Mouse (Mus musculus) MEL (cell line): ENCODE measurements around the gene Paqr4. TPM values are rescaled to one million over a fixed set of nuclear protein-coding genes. Genes with fewer than 3 reads are reported as not detected.

Experiments
- DNase-seq: peaks from one replicate; pipeline ENCODE4 v3.0.0; 2011; ENCODE audit warnings: low read depth, low spot score
- H3K27ac ChIP-seq: 2 replicates; pipeline ENCODE4 v1.5.1; 2012; ENCODE audit warnings: low read depth, mild to moderate bottlenecking, control low read depth, low read length, moderate library complexity; ENCODE audit not compliant: control insufficient read depth
- H3K27me3 ChIP-seq, 2 experiments: fragments of 150-350 bp in 1 of 2; sonication (generic) in 1 of 2; 2 replicates each; pipeline ENCODE4 v1.6.1; 2012; ENCODE audit warnings: low read length in 2 of 2, mild to moderate bottlenecking in 2 of 2, improper control_type of control experiment in 1 of 2, moderate library complexity in 1 of 2; ENCODE audit not compliant: insufficient read depth in 2 of 2, control insufficient read depth in 1 of 2
- H3K36me3 ChIP-seq, 2 experiments: 2 replicates each; pipeline ENCODE4 v1.6.1; 2012 to 2014; ENCODE audit warnings: low read length in 2 of 2, improper control_type of control experiment in 1 of 2, inconsistent platforms in 1 of 2, mild to moderate bottlenecking in 1 of 2; ENCODE audit not compliant: insufficient read depth in 2 of 2, control insufficient read depth in 1 of 2
- H3K4me1 ChIP-seq, 2 experiments: fragments of 150-350 bp in 1 of 2; sonication (generic) in 1 of 2; 2 replicates each; pipeline ENCODE4 v1.6.1; 2012; ENCODE audit warnings: low read length in 2 of 2, improper control_type of control experiment in 1 of 2, mild to moderate bottlenecking in 1 of 2; ENCODE audit not compliant: insufficient read depth in 2 of 2, control insufficient read depth in 1 of 2
- H3K4me3 ChIP-seq, 2 experiments: fragments of 150-350 bp in 1 of 2; sonication (generic) in 1 of 2; 2 replicates each; pipeline ENCODE4 v1.5.1; 2012; ENCODE audit warnings: low read depth in 2 of 2, low read length in 2 of 2, mild to moderate bottlenecking in 2 of 2, moderate library complexity in 2 of 2, control low read depth in 1 of 2, improper control_type of control experiment in 1 of 2; ENCODE audit not compliant: control insufficient read depth in 1 of 2, insufficient read depth in 1 of 2
- H3K79me2 ChIP-seq: 2 replicates; pipeline ENCODE4 v1.6.1; 2012; ENCODE audit warnings: mild to moderate bottlenecking, low read length, moderate library complexity; ENCODE audit not compliant: control insufficient read depth, poor library complexity, insufficient read depth
- H3K9ac ChIP-seq: 2 replicates; pipeline ENCODE4 v1.6.1; 2012; ENCODE audit warnings: low read depth, mild to moderate bottlenecking, control low read depth, low read length, moderate library complexity; ENCODE audit not compliant: control insufficient read depth, poor library complexity, severe bottlenecking
- H3K9me3 ChIP-seq: fragments of 150-350 bp; sonication (generic); replicated peaks from 2 replicates; pipeline ENCODE4 v1.6.1; 2012; ENCODE audit warnings: mild to moderate bottlenecking, low read length, improper control_type of control experiment, moderate library complexity; ENCODE audit not compliant: insufficient read depth
- CHD1 ChIP-seq: IDR thresholded peaks from 2 replicates; pipeline ENCODE4 v1.6.1; 2012; ENCODE audit warnings: low read depth, mild to moderate bottlenecking, inconsistent platforms, low read length, improper control_type of control experiment
- CTCF ChIP-seq, 3 experiments: IDR thresholded peaks in 2 of 3; conservative IDR thresholded peaks in 1 of 3; 2 replicates each; pipeline ENCODE4 v1.5.1; 2011 to 2012; ENCODE audit warnings: low read length in 3 of 3, low read depth in 2 of 3, mild to moderate bottlenecking in 2 of 3, improper control_type of control experiment in 1 of 3, inconsistent platforms in 1 of 3, mixed read lengths in 1 of 3, moderate library complexity in 1 of 3; ENCODE audit not compliant: control insufficient read depth in 1 of 3, insufficient read depth in 1 of 3, poor library complexity in 1 of 3, severe bottlenecking in 1 of 3
- HCFC1 ChIP-seq: IDR thresholded peaks from 2 replicates; pipeline ENCODE4 v1.6.1; 2012; ENCODE audit warnings: low read depth, mild to moderate bottlenecking, inconsistent platforms, low read length, improper control_type of control experiment, moderate library complexity
- MAX ChIP-seq: IDR thresholded peaks from 2 replicates; pipeline ENCODE4 v1.6.1; 2011; ENCODE audit warnings: low read length, improper control_type of control experiment
- MEF2A ChIP-seq: IDR thresholded peaks from 2 replicates; pipeline ENCODE4 v1.6.1; 2014; ENCODE audit warnings: low read depth, mild to moderate bottlenecking, inconsistent platforms, low read length, improper control_type of control experiment; ENCODE audit not compliant: poor library complexity, insufficient replicate concordance, severe bottlenecking; ENCODE audit errors: extremely low read depth
- MXI1 ChIP-seq: IDR thresholded peaks from 2 replicates; pipeline ENCODE4 v1.6.1; 2011; ENCODE audit warnings: mild to moderate bottlenecking, low read depth, low read length, improper control_type of control experiment
- MYC ChIP-seq: IDR thresholded peaks from 2 replicates; pipeline ENCODE4 v1.6.1; 2011; ENCODE audit warnings: low read depth, mild to moderate bottlenecking, low read length, improper control_type of control experiment, moderate library complexity
- POLR2AphosphoS2 ChIP-seq: IDR thresholded peaks from 2 replicates; pipeline ENCODE4 v1.6.1; 2011; ENCODE audit warnings: low read length, improper control_type of control experiment
- RAD21 ChIP-seq: IDR thresholded peaks from 2 replicates; pipeline ENCODE4 v1.6.1; 2011; ENCODE audit warnings: mild to moderate bottlenecking, low read depth, low read length, improper control_type of control experiment
- RCOR1 ChIP-seq: IDR thresholded peaks from 2 replicates; pipeline ENCODE4 v1.6.1; 2012; ENCODE audit warnings: low read depth, mild to moderate bottlenecking, inconsistent platforms, low read length, improper control_type of control experiment
- SMC3 ChIP-seq: IDR thresholded peaks from 2 replicates; pipeline ENCODE4 v1.6.1; 2011; ENCODE audit warnings: low read depth, low read length, improper control_type of control experiment
- TBP ChIP-seq: IDR thresholded peaks from 2 replicates; pipeline ENCODE4 v1.8.0; 2011; ENCODE audit warnings: low read depth, low read length, improper control_type of control experiment
- USF1 ChIP-seq: IDR thresholded peaks from 2 replicates; pipeline ENCODE4 v1.6.1; 2014; ENCODE audit warnings: low read depth, mild to moderate bottlenecking, inconsistent platforms, low read length, improper control_type of control experiment, moderate library complexity
- ZC3H11A ChIP-seq: IDR thresholded peaks from 2 replicates; pipeline ENCODE4 v1.6.1; 2012; ENCODE audit warnings: low read depth, mild to moderate bottlenecking, inconsistent platforms, low read length, improper control_type of control experiment
- ZKSCAN1 ChIP-seq: IDR thresholded peaks from 2 replicates; pipeline ENCODE4 v1.6.1; 2012; ENCODE audit warnings: low read depth, mild to moderate bottlenecking, inconsistent platforms, low read length, improper control_type of control experiment, moderate library complexity
- polyA plus RNA-seq, 2 experiments: library from polyadenylated mRNA; stranded (reverse) in 1 of 2; unstranded in 1 of 2; fragments of >175 nt in 1 of 2; fragments of >200 nt in 1 of 2; gene quantifications; 2 replicates each; pipeline versions ENCODE4 v1.2.1 to v1.2.4; 2012; ENCODE audit warnings: low replicate concordance in 2 of 2, low read depth in 1 of 2; ENCODE audit not compliant: insufficient read length in 2 of 2, insufficient read depth in 1 of 2, missing spikeins in 1 of 2
- total RNA-seq: library from RNA; depleted of rRNA; stranded (reverse); fragments of 300-350 nt; gene quantifications from 2 replicates; pipeline ENCODE4 v1.2.3, GENCODE M21; 2012

Gene Paqr4
- total and polyA plus RNA-seq, 3 experiments: 6.5 to 10.7 TPM; not detected in 1

DNA sequence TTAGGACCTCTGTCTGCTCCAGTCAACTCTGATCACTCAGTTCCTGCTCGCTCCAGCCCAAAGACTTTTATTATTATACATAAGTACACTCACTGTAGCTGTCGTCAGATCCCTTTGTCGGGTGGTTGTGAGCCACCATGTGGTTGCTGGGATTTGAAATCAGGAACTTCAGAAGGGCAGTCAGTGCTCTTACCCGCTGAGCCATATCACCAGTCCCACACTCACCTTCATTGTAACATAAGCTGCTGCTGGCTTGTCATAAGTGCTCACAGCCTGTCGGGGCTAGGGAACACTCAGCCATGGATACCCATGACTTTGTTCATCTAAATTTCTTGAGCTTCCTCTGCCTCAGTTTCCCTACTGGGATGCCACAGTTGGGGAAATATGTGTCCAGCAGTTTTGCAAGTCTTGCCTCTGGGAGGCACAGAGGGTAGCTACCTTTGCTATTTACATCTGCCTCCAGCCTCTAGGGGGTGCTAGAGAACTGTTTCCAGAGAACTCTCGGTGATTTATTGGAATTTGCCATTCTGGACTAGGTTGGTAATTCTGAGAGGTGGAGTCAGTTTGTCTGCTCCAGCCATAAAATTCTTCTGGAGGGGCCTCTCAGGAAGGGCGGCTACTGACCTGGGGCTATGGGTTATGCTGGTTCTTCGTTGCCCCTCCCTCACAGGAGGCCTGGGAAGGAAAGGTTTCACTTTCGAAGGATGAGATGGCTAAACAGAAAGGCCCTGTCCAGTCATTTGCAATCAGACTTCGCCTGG is 8.1 kb upstream of the Paqr4 start:
- H3K4me1 ChIP-seq: peaks cover 4 to 23% of the 10 kb centered on the region in 2 experiments; a peak in 3 of 4 replicates
- H3K27ac ChIP-seq: no peak overlapping the region
- peaks cover 0 to 4% of the 10 kb centered on the region in 2 experiments; a peak in 2 of 4 replicates for H3K36me3 ChIP-seq
- no peaks in the 10 kb centered on the region for H3K9me3 ChIP-seq
- no peaks in the 10 kb centered on the region for H3K79me2 ChIP-seq
- H3K9ac ChIP-seq: peak overlapping the region; percentile 59
- peak; percentile 45 to 75 (median 73) for TF ChIP-seq CTCF (IDR thresholded peaks at IDR 0.05 in 2 of 3, conservative IDR thresholded peaks at IDR 0.05 in 1 of 3; ENCODE audit: control insufficient read depth in 1 of 3, insufficient read depth in 1 of 3, low read depth in 2 of 3, low read length in 3 of 3, poor library complexity in 1 of 3, severe bottlenecking in 1 of 3)
- 0 out of 2 replicates have a peak, but pooled peaks have one; percentile 22 for TF ChIP-seq TBP
- no peak for TF ChIP-seq POLR2AphosphoS2
- TF ChIP-seq ZC3H11A: peak; percentile 32
- TF ChIP-seq RCOR1: peak; percentile 55
- no peak for TF ChIP-seq USF1
- TF ChIP-seq SMC3: peak; percentile 47
- TF ChIP-seq RAD21: peak; percentile 66
- TF ChIP-seq MYC: 0 out of 2 replicates have a peak, but pooled peaks have one; percentile 29
- TF ChIP-seq CHD1: no peak
- no peak for TF ChIP-seq MXI1
- no peaks in the 10 kb centered on the region for H3K27me3 ChIP-seq
- DNase-seq: peak; percentile 89
- peak overlapping the region; percentile 55 to 69 for H3K4me3 ChIP-seq

DNA sequence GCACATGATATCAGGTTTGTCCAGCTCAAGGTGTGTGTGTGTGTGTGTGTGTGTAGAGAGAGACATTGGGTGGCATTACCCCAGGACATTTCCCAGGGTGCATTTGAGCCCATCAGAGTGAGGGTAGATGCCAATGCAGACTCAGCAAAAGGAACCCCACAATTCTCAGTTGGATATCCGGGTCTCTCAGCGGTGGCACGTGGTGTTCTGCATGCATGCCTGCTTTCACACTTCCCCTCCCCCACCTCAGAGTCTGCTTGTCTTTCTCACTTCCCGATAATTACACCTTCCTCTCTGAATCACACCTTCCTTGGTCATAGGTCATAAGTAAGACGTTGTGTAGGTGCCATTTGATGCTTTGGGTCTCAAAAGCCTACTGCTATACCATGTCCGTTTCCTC is 7.4 kb upstream of the Paqr4 start:
- TF ChIP-seq HCFC1 (no peak), MEF2A (no peak), MAX (no peak), USF1 (0 out of 2 replicates have a peak, but pooled peaks have one; percentile 17), ZKSCAN1 (no peak)
- Histone ChIP-seq H3K79me2 (no peaks in the 10 kb centered on the region), H3K27ac (no peak overlapping the region), H3K4me3 (no peak overlapping the region), H3K9me3 (no peaks in the 10 kb centered on the region), H3K4me1 (peaks cover 4 to 23% of the 10 kb centered on the region in 2 experiments; a peak in 3 of 4 replicates), H3K9ac (no peak overlapping the region), H3K36me3 (peaks cover 0 to 4% of the 10 kb centered on the region in 2 experiments; a peak in 2 of 4 replicates), H3K27me3 (no peaks in the 10 kb centered on the region)
- no peak for DNase-seq
